Mouse (Mus musculus): Measurements from ENCODE around the gene Dad1. TPM values are rescaled to one million over a fixed set of nuclear protein-coding genes. Genes with fewer than 3 reads are reported as not detected.

Gene Dad1
- polyA plus RNA-seq, 1 experiment from 2014 or later, result 466 TPM

DNA sequence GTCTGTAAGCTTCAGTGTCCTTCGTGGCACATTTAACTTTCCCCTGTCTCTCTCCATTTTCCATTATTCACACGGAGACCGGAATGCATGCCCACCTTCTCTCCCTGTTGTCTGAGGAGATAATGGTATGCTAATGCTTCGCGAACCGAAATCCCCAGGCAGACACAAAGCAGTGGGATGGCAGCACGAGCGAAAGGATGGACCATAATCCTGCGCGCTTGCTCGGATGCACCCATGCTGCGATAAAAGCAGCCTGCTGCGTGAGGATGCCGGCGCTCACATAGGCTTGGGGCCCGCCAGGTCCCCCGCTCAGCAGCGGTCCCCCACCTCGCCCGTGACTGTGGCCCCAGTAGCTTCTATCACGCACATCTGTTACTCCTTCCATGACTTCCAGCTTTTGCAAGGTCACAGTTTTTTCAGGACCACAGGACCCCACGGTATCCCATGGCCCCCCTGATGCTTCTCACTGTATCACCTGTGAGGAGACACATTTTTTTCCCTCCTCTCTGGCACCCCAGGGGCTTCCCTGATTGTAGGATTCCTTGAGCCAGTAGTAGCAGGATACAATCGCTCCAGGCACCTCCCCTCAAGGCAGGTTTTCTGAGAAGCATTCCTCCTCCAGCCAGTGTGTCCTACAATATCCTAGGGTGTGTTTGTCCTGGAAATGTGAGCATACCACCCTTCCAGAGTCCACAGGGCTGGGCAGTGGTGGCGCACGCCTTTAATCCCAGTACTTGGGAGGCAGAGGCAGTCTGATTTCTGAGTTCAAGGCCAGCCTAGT is 24.8 kb downstream of the Dad1 start:
- no peaks in the 10 kb centered on the region for H3K36me3 ChIP-seq (ENCODE audit: insufficient read depth, low read length)
- H3K4me2 ChIP-seq (replicated peaks; ENCODE audit: low read depth, low read length), result no peak overlapping the region
- no peak overlapping the region for H3K27ac ChIP-seq (ENCODE audit: low read length)
- H3K9me3 ChIP-seq (ENCODE audit: low read length), result no peaks in the 10 kb centered on the region
- no peak overlapping the region for H3K9ac ChIP-seq (replicated peaks; ENCODE audit: low read depth)
- no peak overlapping the region for H3K4me3 ChIP-seq (ENCODE audit: low read depth, low read length)
- WGBS, result 43% methylated on average over 25 of the region's 25 CpGs
- DNase-seq (ENCODE audit: low spot score), result no peak
- peaks cover 10% of the 10 kb centered on the region for H3K4me1 ChIP-seq (ENCODE audit: insufficient read depth, low read depth, low read length)
- no peak for ATAC-seq
- no peaks in the 10 kb centered on the region for H3K27me3 ChIP-seq (replicated peaks; ENCODE audit: insufficient read depth, low read length)
- TF ChIP-seq CTCF (IDR thresholded peaks at IDR 0.05) (no peak), EP300 (IDR thresholded peaks at IDR 0.05) (no peak)

DNA sequence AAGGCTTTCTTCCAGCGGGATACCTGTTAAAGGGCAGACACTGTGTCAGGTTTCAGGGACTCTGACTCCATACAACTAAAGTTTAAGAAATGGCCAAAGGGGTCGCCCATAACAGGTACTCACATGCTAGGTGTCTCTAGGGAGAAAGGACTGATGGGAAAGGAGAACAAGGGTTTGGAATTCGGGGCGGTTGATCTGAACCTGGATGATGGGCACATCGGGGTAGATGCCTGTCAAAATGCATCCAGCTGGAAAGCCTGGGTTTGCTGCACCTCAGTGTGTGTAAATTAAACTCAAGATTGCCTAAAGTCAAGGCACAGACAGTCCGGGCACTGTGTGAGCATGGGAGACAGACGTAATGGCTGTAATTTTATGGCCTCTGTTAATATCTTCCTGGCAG is 25.4 kb downstream of the Dad1 start:
- Histone ChIP-seq H3K9me3 (ENCODE audit: low read length) (no peaks in the 10 kb centered on the region), H3K4me1 (ENCODE audit: insufficient read depth, low read depth, low read length) (peaks cover 10% of the 10 kb centered on the region), H3K4me2 (replicated peaks; ENCODE audit: low read depth, low read length) (peak overlapping the region; percentile 54), H3K4me3 (ENCODE audit: low read depth, low read length) (no peak overlapping the region), H3K36me3 (ENCODE audit: insufficient read depth, low read length) (no peaks in the 10 kb centered on the region), H3K9ac (replicated peaks; ENCODE audit: low read depth) (no peak overlapping the region), H3K27me3 (replicated peaks; ENCODE audit: insufficient read depth, low read length) (no peaks in the 10 kb centered on the region), H3K27ac (ENCODE audit: low read length) (no peak overlapping the region)
- no peak for ATAC-seq
- DNase-seq (ENCODE audit: low spot score), result no peak
- no peak for TF ChIP-seq EP300 (IDR thresholded peaks at IDR 0.05)
- WGBS, result 32% methylated on average over 7 of the region's 7 CpGs

DNA sequence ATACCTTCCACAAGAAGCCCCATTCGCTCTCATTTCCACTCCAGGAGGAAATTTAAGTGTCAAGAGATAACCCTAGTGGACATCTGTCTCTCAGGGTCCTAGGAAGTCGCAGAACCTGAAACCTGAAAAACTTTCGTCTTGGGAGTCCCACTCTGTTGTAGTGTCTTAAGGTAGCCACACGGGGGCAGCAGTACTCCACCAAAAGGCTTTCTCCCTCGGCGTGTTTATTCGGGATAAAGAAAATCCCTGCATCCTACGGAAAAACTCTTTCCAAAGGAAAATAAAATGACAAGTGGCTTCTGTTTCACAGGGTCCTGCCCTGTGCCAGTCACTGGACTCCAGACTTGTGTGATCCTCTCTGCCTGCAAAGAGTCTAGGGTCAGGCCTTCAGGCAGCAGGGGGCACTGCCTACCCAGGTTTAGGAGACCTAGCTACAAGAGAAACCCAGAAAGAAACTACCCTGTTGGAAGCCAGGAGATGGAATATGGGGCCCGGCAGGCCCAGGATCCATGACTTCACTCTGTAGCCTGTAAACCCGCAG is 25.9 kb downstream of the Dad1 start:
- peak; percentile 86 for TF ChIP-seq CTCF (IDR thresholded peaks at IDR 0.05)
- peak; percentile 61 for TF ChIP-seq EP300 (IDR thresholded peaks at IDR 0.05)
- Histone ChIP-seq H3K4me3 (ENCODE audit: low read depth, low read length) (peak overlapping the region; percentile 16), H3K4me2 (replicated peaks; ENCODE audit: low read depth, low read length) (peak overlapping the region; percentile 54), H3K9ac (replicated peaks; ENCODE audit: low read depth) (no peak overlapping the region), H3K36me3 (ENCODE audit: insufficient read depth, low read length) (no peaks in the 10 kb centered on the region), H3K9me3 (ENCODE audit: low read length) (no peaks in the 10 kb centered on the region), H3K4me1 (ENCODE audit: insufficient read depth, low read depth, low read length) (peaks cover 6% of the 10 kb centered on the region), H3K27me3 (replicated peaks; ENCODE audit: insufficient read depth, low read length) (no peaks in the 10 kb centered on the region), H3K27ac (ENCODE audit: low read length) (peak overlapping the region; percentile 67)
- ATAC-seq, result peak; percentile 35
- peak; percentile 82 for DNase-seq (ENCODE audit: low spot score)
- WGBS, result 1% methylated on average over 10 of the region's 10 CpGs

DNA sequence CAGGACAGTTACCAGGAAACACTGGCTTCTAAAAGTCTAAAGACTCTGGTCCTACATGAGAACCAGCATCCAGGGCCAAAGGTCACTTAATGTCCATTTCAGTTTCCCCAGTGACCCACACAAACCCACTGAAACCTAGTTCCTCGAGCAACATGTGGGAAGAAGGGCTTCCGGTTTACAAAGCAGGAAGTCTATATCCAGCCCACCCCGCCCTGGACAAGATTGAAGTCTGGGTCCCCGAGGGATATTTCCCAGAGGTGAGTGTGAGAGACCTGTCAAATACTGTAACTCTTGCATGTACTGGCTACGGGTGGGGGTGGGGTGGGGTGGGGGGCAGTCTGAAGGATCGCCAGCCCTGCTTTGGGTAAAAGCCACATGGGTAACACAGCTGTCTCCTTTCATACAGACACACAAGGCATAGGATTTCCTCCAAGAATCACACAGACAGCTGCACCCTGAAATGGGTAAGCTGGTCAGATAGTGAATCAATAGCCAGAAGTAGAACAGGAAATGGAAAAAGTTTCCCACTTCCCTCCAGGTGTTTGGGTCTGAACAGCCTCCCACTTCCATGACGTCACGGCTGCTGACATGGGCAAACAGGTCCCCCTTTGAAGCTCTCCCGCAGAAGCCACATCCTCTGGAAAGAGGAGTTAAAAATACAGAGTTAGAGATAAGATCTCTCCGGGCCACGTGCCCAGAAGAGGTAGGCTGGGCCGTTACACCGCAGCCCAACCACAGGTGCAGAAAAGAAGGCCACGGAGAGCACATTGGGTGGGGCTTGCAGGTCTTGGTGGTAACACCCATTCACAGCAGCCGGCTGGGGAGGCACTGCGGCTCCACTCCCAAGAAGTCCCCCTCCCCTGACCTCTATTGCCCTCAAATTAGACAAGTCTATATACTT is 26.7 kb downstream of the Dad1 start:
- Histone ChIP-seq H3K9ac (replicated peaks; ENCODE audit: low read depth) (no peak overlapping the region), H3K4me1 (ENCODE audit: insufficient read depth, low read depth, low read length) (peaks cover 4% of the 10 kb centered on the region), H3K9me3 (ENCODE audit: low read length) (no peaks in the 10 kb centered on the region), H3K4me3 (ENCODE audit: low read depth, low read length) (peak overlapping the region; percentile 16), H3K36me3 (ENCODE audit: insufficient read depth, low read length) (no peaks in the 10 kb centered on the region), H3K4me2 (replicated peaks; ENCODE audit: low read depth, low read length) (peak overlapping the region; percentile 54), H3K27me3 (replicated peaks; ENCODE audit: insufficient read depth, low read length) (no peaks in the 10 kb centered on the region), H3K27ac (ENCODE audit: low read length) (peak overlapping the region; percentile 67)
- ATAC-seq, result peak; percentile 65
- TF ChIP-seq EP300 (IDR thresholded peaks at IDR 0.05) (no peak), CTCF (IDR thresholded peaks at IDR 0.05) (no peak)
- DNase-seq (ENCODE audit: low spot score), result peak; percentile 86
- whole genome bisulfite sequencing, result 6% methylated on average over 16 of the region's 16 CpGs

DNA sequence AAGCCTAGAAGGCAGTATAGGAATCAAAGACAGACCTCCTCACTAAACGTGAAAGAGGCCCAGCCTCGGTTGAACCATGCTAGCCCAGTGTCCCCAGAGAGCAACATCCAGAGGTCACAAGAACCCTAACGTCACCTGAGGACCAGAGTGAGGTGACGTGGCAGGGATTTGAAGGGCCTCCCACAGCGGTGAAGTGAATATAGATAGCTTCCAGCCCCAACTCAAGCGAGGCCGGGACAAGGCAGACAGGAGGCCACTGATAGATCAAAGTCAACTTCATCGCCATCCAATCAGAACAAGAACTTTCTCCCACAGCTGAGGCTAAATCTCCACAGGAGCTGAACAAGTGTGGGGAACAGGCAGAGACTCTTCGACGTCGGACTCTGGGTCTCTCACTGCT is 28.2 kb downstream of the Dad1 start:
- Histone ChIP-seq H3K9me3 (ENCODE audit: low read length) (no peaks in the 10 kb centered on the region), H3K27ac (ENCODE audit: low read length) (no peak overlapping the region), H3K27me3 (replicated peaks; ENCODE audit: insufficient read depth, low read length) (no peaks in the 10 kb centered on the region), H3K4me2 (replicated peaks; ENCODE audit: low read depth, low read length) (no peak overlapping the region), H3K36me3 (ENCODE audit: insufficient read depth, low read length) (no peaks in the 10 kb centered on the region), H3K9ac (replicated peaks; ENCODE audit: low read depth) (no peak overlapping the region), H3K4me3 (ENCODE audit: low read depth, low read length) (no peak overlapping the region), H3K4me1 (ENCODE audit: insufficient read depth, low read depth, low read length) (peaks cover 4% of the 10 kb centered on the region)
- ATAC-seq (no peak), DNase-seq (ENCODE audit: low spot score) (no peak)
- 88% methylated on average over 11 of the region's 11 CpGs for WGBS
- no peak for TF ChIP-seq EP300 (IDR thresholded peaks at IDR 0.05)
- TF ChIP-seq CTCF (IDR thresholded peaks at IDR 0.05), result no peak

Measured in lung, postnatal 0 days (tissue).